Mouse (Mus musculus) cerebellum, adult 2 months (tissue): ENCODE results near the gene Rpl10. TPM values are rescaled to one million over a fixed set of nuclear protein-coding genes. Genes with fewer than 3 reads are reported as not detected.

Experiments
- DNase-seq, 2 experiments: peaks; one replicate each; pipeline ENCODE4 v3.0.0; 2021
- H3K27ac ChIP-seq: fragments of 200-500 bp; 2 replicates; pipeline ENCODE4 v1.5.1; 2012; ENCODE audit warnings: low read length, control low read depth, inconsistent platforms; ENCODE audit not compliant: insufficient read depth
- H3K27me3 ChIP-seq: fragments of 200-500 bp; 2 replicates; pipeline ENCODE4 v1.6.1; 2012; ENCODE audit warnings: inconsistent platforms, mild to moderate bottlenecking, low read length, moderate library complexity; ENCODE audit not compliant: control insufficient read depth, insufficient read depth
- H3K4me1 ChIP-seq: fragments of 200-500 bp; 2 replicates; pipeline ENCODE4 v1.6.1; 2011; ENCODE audit warnings: low read length; ENCODE audit not compliant: control insufficient read depth, insufficient read depth
- H3K4me3 ChIP-seq: fragments of 200-500 bp; replicated peaks from 2 replicates; pipeline ENCODE3; 2011; ENCODE audit warnings: mild to moderate bottlenecking, low read depth, low read length, control low read depth; ENCODE audit not compliant: insufficient read depth
- CTCF ChIP-seq: fragments of 200-500 bp; IDR thresholded peaks from 2 replicates; pipeline ENCODE4 v1.5.1; 2011; ENCODE audit warnings: low read depth, mild to moderate bottlenecking, control low read depth, low read length, moderate library complexity, borderline replicate concordance; ENCODE audit not compliant: insufficient read depth
- POLR2A ChIP-seq: fragments of 200-500 bp; IDR thresholded peaks from 2 replicates; pipeline ENCODE4 v1.6.1; 2011; ENCODE audit warnings: low read length, control low read depth, borderline replicate concordance; ENCODE audit not compliant: insufficient read depth
- WGBS: fragments of 180-500 bp; shearing (Covaris S2); methylation state at CpG from one replicate; pipeline ENCODE4 v1.1.7; 2018; 5-methylcytosine and 5-hydroxymethylcytosine counted together
- polyA plus RNA-seq: library from polyadenylated mRNA; depleted of rRNA; stranded (reverse); fragments of >200 nt; gene quantifications from 2 replicates; pipeline ENCODE4 v1.2.3, GENCODE M21; 2012; rRNA removed

Gene Rpl10
- 511 and 570 TPM in 2 replicates for polyA plus RNA-seq

DNA sequence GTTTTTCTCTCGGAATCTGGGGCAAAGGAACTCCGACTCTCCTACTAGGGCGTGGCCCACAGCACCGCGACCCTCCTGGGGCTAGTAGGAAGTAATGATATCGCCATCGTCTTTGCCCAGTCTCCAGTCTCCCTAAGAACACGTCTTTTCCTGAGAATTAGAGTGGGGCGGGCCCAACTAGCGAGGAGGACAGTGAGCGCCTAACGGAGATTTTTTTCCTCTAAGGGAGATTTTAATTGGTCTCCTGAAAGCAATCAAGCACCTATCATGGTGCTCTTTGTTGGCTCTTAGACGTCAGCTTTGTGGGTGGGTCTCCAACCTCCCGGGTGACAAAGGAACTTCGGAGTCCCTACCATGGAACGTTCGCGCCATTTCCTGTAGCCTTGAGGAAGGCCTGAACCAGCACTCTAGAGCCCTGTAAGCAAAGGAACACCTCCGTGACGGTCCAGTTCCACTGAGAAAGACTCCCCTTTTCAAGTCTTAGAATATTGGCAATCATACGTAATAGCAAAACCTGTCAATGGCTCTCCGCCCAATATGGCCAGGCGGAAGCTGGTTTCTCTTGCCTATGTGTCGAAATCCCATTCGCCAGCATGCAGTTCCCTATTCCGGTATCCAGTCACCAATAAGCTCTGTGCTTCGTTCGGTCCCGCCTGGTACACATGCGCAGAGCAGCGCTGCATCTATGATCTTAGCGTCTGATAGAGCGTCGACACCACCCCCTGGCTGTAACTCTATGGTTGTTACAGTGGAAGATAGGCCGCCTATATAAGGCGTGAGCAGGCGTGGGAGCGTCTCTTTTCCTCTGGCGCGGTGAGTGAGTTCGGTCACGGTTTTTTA, at the start of gene Rpl10:
Gene Rpl10 (plus strand): TSS at position 751 of the 840 bp plus-strand sequence.
- peaks cover 2% of the 10 kb centered on the region; the same call in 1 of the 2 replicates for H3K4me1 ChIP-seq
- 8% methylated on average over 42 of the region's 42 CpGs for WGBS
- no peaks in the 10 kb centered on the region for H3K27me3 ChIP-seq
- DNase-seq, result peak; percentile 88 to 95
- peak within 1 kb of the TSS; percentile 97 for H3K4me3 ChIP-seq
- H3K27ac ChIP-seq, result peak within 1 kb of the TSS; percentile 97
- TF ChIP-seq CTCF (no peak), POLR2A (peak; percentile 92)

DNA sequence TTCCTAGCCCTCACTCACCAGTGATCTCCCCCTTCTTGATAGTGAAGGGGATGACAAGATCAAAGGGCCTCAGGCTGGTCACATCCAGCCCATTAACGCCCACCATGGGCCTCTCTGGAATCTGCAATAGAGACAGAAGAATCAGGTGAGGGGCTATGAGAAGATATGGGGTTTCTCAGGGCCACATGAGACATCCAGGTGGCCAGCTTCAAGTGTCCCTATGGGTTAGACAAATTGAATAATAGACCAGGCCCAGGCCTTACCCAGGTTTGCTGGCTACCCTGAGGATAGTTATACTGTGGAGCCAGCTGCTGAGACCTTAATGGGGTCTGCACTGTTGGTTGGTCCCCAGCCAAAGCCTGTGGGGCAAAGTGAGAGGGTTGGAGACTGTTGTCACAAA, 40.6 kb upstream of the Rpl10 start:
- DNase-seq, result no peak
- WGBS, result 90% methylated on average over 1 of the region's 1 CpGs
- TF ChIP-seq CTCF (no peak), POLR2A (no peak)
- Histone ChIP-seq H3K27me3 (no peaks in the 10 kb centered on the region), H3K4me1 (no peaks in the 10 kb centered on the region), H3K27ac (no peak overlapping the region), H3K4me3 (no peak overlapping the region)

DNA sequence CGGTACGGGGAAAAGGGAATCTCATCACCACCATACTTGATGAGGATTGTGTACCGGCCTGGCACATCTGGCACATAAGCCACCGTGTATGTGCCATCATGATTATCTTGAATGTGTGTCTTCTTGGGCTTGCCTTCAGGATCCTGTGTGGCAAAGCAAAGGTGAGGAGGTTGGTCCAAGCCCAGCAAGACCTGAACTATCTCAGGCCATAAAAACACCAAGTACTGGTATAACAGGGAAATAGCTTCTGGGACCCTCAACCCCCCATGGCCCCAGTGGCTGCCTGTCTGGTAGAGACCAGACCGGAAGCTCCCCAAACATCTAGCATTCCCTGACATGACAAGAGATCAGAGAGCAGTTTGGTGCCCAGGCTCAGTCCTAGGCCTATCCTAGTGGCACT, 37.4 kb upstream of the Rpl10 start:
- H3K27me3 ChIP-seq, result no peaks in the 10 kb centered on the region
- WGBS, result 94% methylated on average over 5 of the region's 5 CpGs
- no peak for DNase-seq
- no peaks in the 10 kb centered on the region for H3K4me1 ChIP-seq
- TF ChIP-seq CTCF (no peak), POLR2A (no peak)
- no peak overlapping the region for H3K27ac ChIP-seq
- no peak overlapping the region for H3K4me3 ChIP-seq

DNA sequence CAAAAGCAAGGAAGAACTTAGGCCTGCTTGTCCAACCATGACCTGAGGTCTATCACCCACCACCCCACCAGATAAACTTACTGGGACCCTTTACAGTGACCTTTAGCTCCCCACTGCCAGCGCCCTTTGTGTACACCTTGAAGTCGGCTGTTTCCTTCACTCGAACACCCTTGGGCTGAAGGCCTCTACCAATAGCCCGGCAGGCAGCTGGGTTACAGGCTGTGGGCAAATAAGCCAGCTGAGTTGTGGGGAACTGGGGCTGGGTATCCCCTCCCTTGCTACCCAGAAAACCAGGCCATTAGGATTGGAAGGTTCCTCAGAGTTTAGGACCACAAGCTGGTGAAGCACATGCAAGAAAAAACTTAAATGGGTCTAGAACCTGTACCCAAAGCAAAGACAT, 30.3 kb upstream of the Rpl10 start:
- DNase-seq, result no peak
- no peak overlapping the region for H3K4me3 ChIP-seq
- TF ChIP-seq CTCF, result no peak
- no peak for TF ChIP-seq POLR2A
- no peak overlapping the region for H3K27ac ChIP-seq
- 83% methylated on average over 4 of the region's 4 CpGs for WGBS
- H3K4me1 ChIP-seq, result no peaks in the 10 kb centered on the region; the same call in 1 of the 2 replicates
- H3K27me3 ChIP-seq, result no peaks in the 10 kb centered on the region

DNA sequence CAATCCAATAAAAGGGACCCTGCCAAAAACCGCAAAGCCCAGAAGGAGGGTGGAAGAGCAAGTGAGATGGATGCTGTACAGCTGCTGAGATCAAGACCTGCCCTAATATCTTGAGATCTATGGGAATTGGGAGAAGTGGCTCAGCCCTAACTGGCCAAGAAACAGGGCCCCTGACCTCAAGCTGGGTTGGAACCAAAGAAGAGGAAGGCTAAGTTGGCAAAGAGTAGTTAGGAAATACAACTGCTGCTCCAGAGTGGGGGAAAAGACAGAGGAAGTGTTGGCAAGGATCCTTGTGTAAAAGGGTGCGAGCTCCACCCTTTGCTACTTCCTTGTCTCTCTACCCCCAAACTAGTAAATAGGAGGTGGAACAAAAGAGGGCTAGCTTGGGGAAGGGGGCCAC, 27.2 kb upstream of the Rpl10 start:
- no peak for DNase-seq
- no peak for TF ChIP-seq CTCF
- no peak for TF ChIP-seq POLR2A
- H3K4me1 ChIP-seq, result no peaks in the 10 kb centered on the region; the same call in 1 of the 2 replicates
- no peak overlapping the region for H3K27ac ChIP-seq
- no peak overlapping the region for H3K4me3 ChIP-seq
- no peaks in the 10 kb centered on the region for H3K27me3 ChIP-seq
- 77% methylated on average over 2 of the region's 2 CpGs for WGBS

DNA sequence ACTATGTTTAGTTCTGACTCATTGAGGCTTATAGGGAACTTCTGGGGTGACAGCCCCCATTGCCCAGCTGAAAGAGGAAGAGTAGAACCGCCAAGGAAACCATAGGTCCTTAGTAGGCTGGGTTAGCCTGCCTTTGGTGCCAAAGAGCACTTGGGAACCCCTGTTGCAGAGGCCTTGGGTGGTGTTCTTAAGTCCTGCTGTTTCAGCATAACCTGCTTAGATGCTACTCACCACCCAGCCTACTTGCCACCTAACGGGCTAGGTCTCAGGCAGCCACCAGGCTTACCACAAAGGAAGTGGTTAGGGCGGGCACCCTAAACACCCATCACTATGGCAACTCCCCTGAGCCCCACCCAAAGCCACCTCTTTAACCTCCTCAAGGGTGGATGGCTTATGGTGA, 26.8 kb upstream of the Rpl10 start:
- WGBS, result 60% methylated on average over 3 of the region's 3 CpGs
- no peaks in the 10 kb centered on the region; the same call in 1 of the 2 replicates for H3K4me1 ChIP-seq
- no peak overlapping the region for H3K4me3 ChIP-seq
- H3K27me3 ChIP-seq, result no peaks in the 10 kb centered on the region
- H3K27ac ChIP-seq, result no peak overlapping the region
- no peak for TF ChIP-seq CTCF
- no peak for TF ChIP-seq POLR2A
- no peak for DNase-seq

DNA sequence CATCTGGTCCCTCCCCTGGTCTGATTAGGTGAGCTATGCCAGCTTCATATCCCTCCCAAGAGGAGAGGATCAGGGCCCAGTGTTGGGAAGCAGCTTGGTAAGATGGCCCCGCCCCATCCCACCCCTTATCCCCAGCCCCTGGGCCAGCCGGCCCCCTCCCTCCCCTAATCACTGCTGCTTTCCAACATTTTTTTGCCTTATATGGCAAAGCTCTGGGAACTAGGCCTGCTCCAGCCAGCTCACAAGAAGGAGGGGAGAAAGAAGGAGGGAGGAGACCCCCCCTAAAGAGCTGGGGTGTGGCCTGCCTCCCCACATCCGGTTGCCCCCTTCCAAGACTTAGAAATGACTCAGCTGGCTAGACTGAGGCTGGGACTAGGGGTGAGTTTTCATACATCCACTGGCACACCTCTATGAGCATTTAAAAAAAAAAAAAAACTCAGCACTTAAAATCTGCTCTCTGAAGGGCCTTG, 26.0 kb upstream of the Rpl10 start:
- no peak for TF ChIP-seq POLR2A
- no peak for TF ChIP-seq CTCF
- no peak overlapping the region for H3K4me3 ChIP-seq
- no peaks in the 10 kb centered on the region for H3K27me3 ChIP-seq
- DNase-seq, result no peak
- WGBS, result 11% methylated on average over 3 of the region's 3 CpGs
- H3K4me1 ChIP-seq, result no peaks in the 10 kb centered on the region; the same call in 1 of the 2 replicates
- H3K27ac ChIP-seq, result no peak overlapping the region

DNA sequence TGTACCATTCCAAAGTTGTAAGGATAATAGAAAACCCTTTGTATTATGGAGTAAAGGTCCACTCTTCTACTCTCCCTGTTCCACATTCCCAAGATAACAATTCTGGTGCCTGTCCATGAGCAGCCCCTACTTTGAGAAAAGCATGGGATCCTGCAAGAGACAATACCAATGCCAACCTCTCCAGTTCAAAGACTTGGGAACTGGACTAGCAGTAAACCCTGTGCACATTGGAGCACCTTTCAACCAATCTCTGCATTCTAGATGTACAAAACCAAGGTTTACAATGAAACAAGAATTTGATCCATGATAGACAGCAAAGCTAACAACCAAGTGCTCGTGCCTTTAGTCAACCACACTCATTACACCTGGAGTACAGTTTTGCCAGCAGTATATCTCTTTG, 25.5 kb upstream of the Rpl10 start:
- WGBS, result 11% methylated on average over 1 of the region's 1 CpGs

More for the DNA sequence above, 25.5 kb upstream of the Rpl10 start:
- Histone ChIP-seq H3K4me1 (peaks cover 2% of the 10 kb centered on the region; the same call in 1 of the 2 replicates), H3K4me3 (peak overlapping the region; percentile 32), H3K27ac (no peak overlapping the region), H3K27me3 (no peaks in the 10 kb centered on the region)
- TF ChIP-seq CTCF (no peak), POLR2A (no peak)
- DNase-seq, result no peak
